Mouse (Mus musculus) heart, embryonic 12.5 days (tissue): ENCODE data around the gene Fbln1. TPM values are rescaled to one million over a fixed set of nuclear protein-coding genes. Genes with fewer than 3 reads are reported as not detected.

Source experiments
- polyA plus RNA-seq: library from polyadenylated mRNA; unstranded; fragments of >200 nt; fragmentation: Nextera tagmentation; extraction: Ambion mirVana; gene quantifications from 2 replicates; pipeline ENCODE4 v1.2.1, GENCODE M21; 2016

The Fbln1 gene
- polyA plus RNA-seq, 1 experiment from 2014 or later, result 142 TPM

Other genes with a start within 250 kb of the Fbln1 start
- 4.3 and 5.3 TPM in 2 replicates for gene 5031439G07Rik, start 217.4 kb upstream of the Fbln1 start, polyA plus RNA-seq
- gene Upk3a, start 188.8 kb upstream of the Fbln1 start, polyA plus RNA-seq, result not detected in 2 replicates
- 17.6 and 18.8 TPM in 2 replicates for gene Fam118a, start 177.0 kb upstream of the Fbln1 start, polyA plus RNA-seq
- 0.09 and 0.13 TPM in 2 replicates for gene Smc1b, start 74.0 kb upstream of the Fbln1 start, polyA plus RNA-seq
- gene Ribc2, start 73.9 kb upstream of the Fbln1 start, polyA plus RNA-seq, result 0.13 TPM in 1 of 2 replicates, not detected in the other
- gene Atxn10, start 130.3 kb downstream of the Fbln1 start, polyA plus RNA-seq, result 240 and 241 TPM in 2 replicates